Mouse (Mus musculus) thymus, adult 2 months (tissue): ENCODE measurements around the gene Klrd1. TPM values are rescaled to one million over a fixed set of nuclear protein-coding genes. Genes with fewer than 3 reads are reported as not detected.
A peak's percentile ranks its signal among the peaks of the same experiment; 100 is the strongest.

Experiments used
- DNase-seq: peaks from one replicate; pipeline ENCODE4 v3.0.0; 2021
- H3K27ac ChIP-seq: fragments of 200-500 bp; 2 replicates; pipeline ENCODE4 v1.5.1; 2012; ENCODE audit warnings: low read length, control low read depth; ENCODE audit not compliant: control insufficient read depth, insufficient read depth
- H3K27me3 ChIP-seq: fragments of 200-500 bp; 2 replicates; pipeline ENCODE4 v1.6.1; 2012; ENCODE audit warnings: mild to moderate bottlenecking, low read length, moderate library complexity, mixed read lengths; ENCODE audit not compliant: control insufficient read depth, insufficient read depth
- H3K36me3 ChIP-seq: fragments of 200-500 bp; 2 replicates; pipeline ENCODE4 v1.6.1; 2012; ENCODE audit warnings: mild to moderate bottlenecking, low read length, moderate library complexity; ENCODE audit not compliant: control insufficient read depth, insufficient read depth
- H3K4me1 ChIP-seq: fragments of 200-500 bp; replicated peaks from 2 replicates; pipeline ENCODE4 v1.6.1; 2012; ENCODE audit warnings: low read length; ENCODE audit not compliant: control insufficient read depth, insufficient read depth
- H3K4me3 ChIP-seq: fragments of 200-500 bp; 2 replicates; pipeline ENCODE4 v1.5.1; 2012; ENCODE audit warnings: mild to moderate bottlenecking, low read length, control low read depth, moderate library complexity; ENCODE audit not compliant: control insufficient read depth, insufficient read depth
- CTCF ChIP-seq: fragments of 200-500 bp; IDR thresholded peaks from 2 replicates; pipeline ENCODE4 v1.5.1; 2012; ENCODE audit warnings: mild to moderate bottlenecking, control low read depth, low read length, moderate library complexity, borderline replicate concordance; ENCODE audit not compliant: control insufficient read depth, poor library complexity, insufficient read depth; ENCODE audit errors: extremely low read depth
- POLR2A ChIP-seq: fragments of 200-500 bp; IDR thresholded peaks from 2 replicates; pipeline ENCODE4 v1.6.1; 2012; ENCODE audit warnings: mild to moderate bottlenecking, low read length, control low read depth, moderate library complexity; ENCODE audit not compliant: control insufficient read depth, poor library complexity, insufficient read depth; ENCODE audit errors: extremely low read depth
- WGBS: fragments of 180-500 bp; shearing (Covaris S2); methylation state at CpG from one replicate; pipeline ENCODE4 v1.1.7; 2018; 5-methylcytosine and 5-hydroxymethylcytosine counted together
- polyA plus RNA-seq: library from polyadenylated mRNA; depleted of rRNA; stranded (reverse); fragments of >200 nt; gene quantifications from 2 replicates; pipeline ENCODE4 v1.2.3, GENCODE M21; 2012; rRNA removed

The Klrd1 gene
- 0.60 and 1.1 TPM in 2 replicates for polyA plus RNA-seq

- no peaks in the 10 kb centered on the region for H3K36me3 ChIP-seq
- no peak within 1 kb of the TSS for H3K4me3 ChIP-seq
- H3K27me3 ChIP-seq = no peaks in the 10 kb centered on the region
- WGBS = 6% methylated on average over 3 of the region's 3 CpGs
- TF ChIP-seq CTCF (no peak), POLR2A (no peak)
- DNase-seq = peak; percentile 6
- H3K4me1 ChIP-seq = no peaks in the 10 kb centered on the region
- no peak within 1 kb of the TSS for H3K27ac ChIP-seq
These were observed at the start of gene Klrd1 for GRCm38 (mm10) chr6:129591508-129591907. TSS of gene Klrd1 (plus strand) at chr6:129591782.

GRCm38 (mm10) chr6:129541931-129542330 lies 49.7 kb upstream of the Klrd1 start:
- H3K36me3 ChIP-seq = peaks cover 4% of the 10 kb centered on the region; the same call in 1 of the 2 replicates
- H3K27ac ChIP-seq = no peak overlapping the region
- DNase-seq = no peak
- TF ChIP-seq CTCF (no peak), POLR2A (no peak)
- 94% methylated on average over 9 of the region's 9 CpGs for WGBS
- H3K27me3 ChIP-seq = no peaks in the 10 kb centered on the region
- H3K4me3 ChIP-seq = no peak overlapping the region
- no peaks in the 10 kb centered on the region for H3K4me1 ChIP-seq

- Histone ChIP-seq H3K27me3 (no peaks in the 10 kb centered on the region), H3K27ac (no peak overlapping the region), H3K4me1 (no peaks in the 10 kb centered on the region), H3K36me3 (peaks cover 4% of the 10 kb centered on the region; the same call in 1 of the 2 replicates), H3K4me3 (no peak overlapping the region)
- 94% methylated on average over 3 of the region's 3 CpGs for WGBS
- TF ChIP-seq POLR2A = no peak
- no peak for TF ChIP-seq CTCF
- DNase-seq = no peak
These were observed 49.0 kb upstream of the Klrd1 start for GRCm38 (mm10) chr6:129542540-129542939.

- 87% methylated on average over 6 of the region's 6 CpGs for WGBS
- no peaks in the 10 kb centered on the region for H3K27me3 ChIP-seq
- no peak overlapping the region for H3K4me3 ChIP-seq
- peak; percentile 54 for DNase-seq
- H3K4me1 ChIP-seq = no peaks in the 10 kb centered on the region
- TF ChIP-seq POLR2A (no peak), CTCF (no peak)
- H3K36me3 ChIP-seq = peaks cover 3% of the 10 kb centered on the region; the same call in 1 of the 2 replicates
- H3K27ac ChIP-seq = no peak overlapping the region
These were observed 47.6 kb upstream of the Klrd1 start for GRCm38 (mm10) chr6:129543709-129544606.

GRCm38 (mm10) chr6:129547277-129547676 lies 44.3 kb upstream of the Klrd1 start:
- WGBS = over 99% methylated on average over 2 of the region's 2 CpGs
- TF ChIP-seq POLR2A (no peak), CTCF (no peak)
- no peaks in the 10 kb centered on the region for H3K27me3 ChIP-seq

GRCm38 (mm10) chr6:129548009-129548408 lies 43.6 kb upstream of the Klrd1 start:
- no peaks in the 10 kb centered on the region for H3K36me3 ChIP-seq
- H3K27ac ChIP-seq = no peak overlapping the region
- H3K4me1 ChIP-seq = no peaks in the 10 kb centered on the region
- TF ChIP-seq CTCF (no peak), POLR2A (no peak)
- no peak for DNase-seq
- no peak overlapping the region for H3K4me3 ChIP-seq
- no peaks in the 10 kb centered on the region for H3K27me3 ChIP-seq
- WGBS = 29% methylated on average over 3 of the region's 3 CpGs

More at GRCm38 (mm10) chr6:129547277-129547676, 44.3 kb upstream of the Klrd1 start:
- no peak for DNase-seq
- Histone ChIP-seq H3K4me3 (no peak overlapping the region), H3K36me3 (no peaks in the 10 kb centered on the region), H3K27ac (no peak overlapping the region), H3K4me1 (no peaks in the 10 kb centered on the region)
